Mouse (Mus musculus) neural tube, embryonic 13.5 days (tissue): Measurements from ENCODE around the gene Bicra. TPM values are rescaled to one million over a fixed set of nuclear protein-coding genes. Genes with fewer than 3 reads are reported as not detected.

ENCODE experiments used
- ATAC-seq: fragments of 200-750 bp; cut with Nextera tagmentation; 2 replicates; pipeline ENCODE4 v1.8.0; 2017; ENCODE audit warnings: low read depth, mild to moderate bottlenecking, moderate TSS enrichment, moderate library complexity
- H3K27ac ChIP-seq: fragments of 300-500 bp; sonication (generic); replicated peaks from 2 replicates; pipeline ENCODE4 v1.5.1; 2015; ENCODE audit warnings: moderate library complexity, mild to moderate bottlenecking, inconsistent platforms
- H3K27me3 ChIP-seq: fragments of 300-500 bp; sonication (generic); 2 replicates; pipeline ENCODE4 v1.6.1; 2015; ENCODE audit warnings: mild to moderate bottlenecking, inconsistent platforms
- H3K36me3 ChIP-seq: fragments of 300-500 bp; sonication (generic); 2 replicates; pipeline ENCODE4 v1.6.1; 2015; ENCODE audit warnings: mild to moderate bottlenecking, inconsistent platforms
- H3K4me1 ChIP-seq: fragments of 300-500 bp; sonication (generic); replicated peaks from 2 replicates; pipeline ENCODE4 v1.6.1; 2015; ENCODE audit warnings: inconsistent platforms
- H3K4me2 ChIP-seq: fragments of 300-500 bp; sonication (generic); 2 replicates; pipeline ENCODE4 v1.6.1; 2015; ENCODE audit warnings: inconsistent platforms, mild to moderate bottlenecking, moderate library complexity
- H3K4me3 ChIP-seq: fragments of 300-500 bp; sonication (generic); 2 replicates; pipeline ENCODE4 v1.5.1; 2015; ENCODE audit warnings: mild to moderate bottlenecking, inconsistent platforms
- H3K9ac ChIP-seq: fragments of 300-500 bp; sonication (generic); 2 replicates; pipeline ENCODE4 v1.6.1; 2015; ENCODE audit warnings: moderate library complexity, mild to moderate bottlenecking, inconsistent platforms
- H3K9me3 ChIP-seq: fragments of 300-500 bp; sonication (generic); 2 replicates; pipeline ENCODE4 v1.6.1; 2016; ENCODE audit warnings: inconsistent platforms
- WGBS: fragments of 180-500 bp; shearing (Covaris S2); methylation state at CpG from one replicate; pipeline ENCODE4 v1.1.7; 2015; 5-methylcytosine and 5-hydroxymethylcytosine counted together
- polyA plus RNA-seq: library from polyadenylated mRNA; unstranded; fragments of >200 nt; fragmentation: Nextera tagmentation; extraction: Ambion mirVana; gene quantifications from 2 replicates; pipeline ENCODE4 v1.2.1, GENCODE M21; 2015

Bicra gene
- polyA plus RNA-seq, 1 experiment from 2014 or later, result 8.4 TPM

DNA sequence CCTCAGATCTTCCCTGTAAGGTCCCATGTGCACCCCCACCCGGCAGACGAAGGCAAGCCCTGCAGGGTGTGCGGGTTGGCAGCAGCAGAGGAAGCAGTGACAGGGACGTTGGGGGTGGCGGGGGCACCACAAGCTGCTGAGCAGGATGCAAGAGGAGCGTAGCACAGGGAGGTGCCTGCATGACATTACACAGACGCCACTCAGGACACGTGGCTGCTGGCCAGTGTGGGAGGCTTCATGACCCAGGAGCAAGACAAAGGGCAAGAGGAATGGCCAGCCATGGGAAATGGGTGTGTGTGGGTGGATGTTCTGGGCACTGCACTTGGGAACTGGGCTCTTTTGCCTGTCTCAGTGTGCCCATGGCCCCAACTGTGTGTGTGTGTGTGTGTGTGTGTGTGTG is 67.5 kb downstream of the Bicra start:
- H3K36me3 ChIP-seq, result peaks cover 66% of the 10 kb centered on the region
- whole genome bisulfite sequencing, result 88% methylated on average over 8 of the region's 8 CpGs
- H3K27me3 ChIP-seq, result no peaks in the 10 kb centered on the region
- H3K4me2 ChIP-seq, result no peak overlapping the region
- H3K9ac ChIP-seq, result no peak overlapping the region
- ATAC-seq, result no peak
- no peaks in the 10 kb centered on the region for H3K4me1 ChIP-seq
- no peaks in the 10 kb centered on the region for H3K9me3 ChIP-seq
- H3K27ac ChIP-seq, result no peak overlapping the region
- H3K4me3 ChIP-seq, result no peak overlapping the region

DNA sequence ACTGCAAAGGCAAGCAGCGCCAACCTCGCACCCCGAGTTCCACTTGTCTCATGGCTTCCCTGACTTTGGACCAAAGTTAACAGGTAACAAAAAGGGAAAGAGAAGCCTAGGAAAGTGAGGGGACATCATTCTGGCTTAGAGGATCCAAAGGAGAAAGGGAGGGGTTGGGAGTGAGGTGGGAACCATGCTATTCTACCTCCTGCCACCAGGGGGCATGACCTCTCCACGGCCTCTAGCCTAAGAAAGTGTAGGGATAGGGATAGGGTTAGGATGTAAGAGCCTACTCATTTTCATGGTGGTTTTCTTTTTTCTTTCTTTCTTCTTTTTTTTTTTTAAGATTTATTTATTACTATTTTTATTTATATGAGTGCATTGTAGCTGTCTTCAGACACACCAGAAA is 71.8 kb downstream of the Bicra start:
- no peak overlapping the region for H3K9ac ChIP-seq
- H3K36me3 ChIP-seq, result peaks cover 91% of the 10 kb centered on the region
- H3K4me1 ChIP-seq, result no peaks in the 10 kb centered on the region
- no peak overlapping the region for H3K27ac ChIP-seq
- H3K27me3 ChIP-seq, result no peaks in the 10 kb centered on the region
- no peak for ATAC-seq
- H3K9me3 ChIP-seq, result no peaks in the 10 kb centered on the region
- WGBS, result 84% methylated on average over 4 of the region's 4 CpGs
- H3K4me3 ChIP-seq, result no peak overlapping the region
- no peak overlapping the region for H3K4me2 ChIP-seq

DNA sequence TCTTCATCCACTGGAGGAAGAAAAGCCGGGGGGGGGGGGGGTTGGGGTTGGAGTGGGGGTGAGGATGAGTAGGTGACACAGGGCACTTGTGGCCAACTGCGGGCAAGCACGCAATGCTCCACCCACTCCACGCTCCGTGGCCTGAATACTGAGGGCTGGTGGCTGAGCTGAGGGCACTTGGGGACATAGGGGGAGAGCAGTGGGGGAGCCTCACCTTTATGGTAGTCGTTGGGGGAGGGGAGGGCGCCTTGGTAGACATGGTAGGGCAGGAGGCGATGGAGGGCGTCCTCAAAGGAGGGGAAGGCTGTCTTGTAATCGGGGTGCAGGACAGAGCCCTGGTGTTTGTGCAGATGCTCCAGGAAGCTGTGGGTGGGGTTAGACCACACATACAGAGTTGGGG is 72.3 kb downstream of the Bicra start:
- 95% methylated on average over 10 of the region's 10 CpGs for WGBS
- Histone ChIP-seq H3K4me1 (no peaks in the 10 kb centered on the region), H3K36me3 (peaks cover 91% of the 10 kb centered on the region), H3K27ac (no peak overlapping the region), H3K27me3 (no peaks in the 10 kb centered on the region), H3K9ac (no peak overlapping the region), H3K4me2 (no peak overlapping the region), H3K4me3 (no peak overlapping the region), H3K9me3 (no peaks in the 10 kb centered on the region)
- no peak for ATAC-seq

DNA sequence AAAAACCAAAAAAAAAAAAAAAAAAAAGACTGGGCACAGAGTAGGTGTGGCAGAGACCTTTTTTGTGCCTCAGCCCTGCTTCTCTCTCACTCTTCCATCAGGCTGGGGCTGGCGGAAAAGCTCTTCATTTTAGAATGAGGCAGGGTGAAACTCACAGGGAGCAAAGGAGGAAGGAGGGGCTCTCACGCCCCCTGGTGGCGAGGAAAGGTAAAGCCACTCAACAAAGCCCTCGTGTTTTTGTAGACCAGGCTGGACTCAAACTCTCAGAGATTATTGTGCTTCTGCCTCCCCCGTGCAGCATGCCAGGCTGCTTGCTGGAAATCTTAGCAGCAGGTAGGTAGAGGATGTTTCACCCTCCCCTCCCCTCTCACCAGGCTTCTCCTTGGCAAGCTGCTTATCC is 73.0 kb downstream of the Bicra start:
- no peak overlapping the region for H3K27ac ChIP-seq

DNA sequence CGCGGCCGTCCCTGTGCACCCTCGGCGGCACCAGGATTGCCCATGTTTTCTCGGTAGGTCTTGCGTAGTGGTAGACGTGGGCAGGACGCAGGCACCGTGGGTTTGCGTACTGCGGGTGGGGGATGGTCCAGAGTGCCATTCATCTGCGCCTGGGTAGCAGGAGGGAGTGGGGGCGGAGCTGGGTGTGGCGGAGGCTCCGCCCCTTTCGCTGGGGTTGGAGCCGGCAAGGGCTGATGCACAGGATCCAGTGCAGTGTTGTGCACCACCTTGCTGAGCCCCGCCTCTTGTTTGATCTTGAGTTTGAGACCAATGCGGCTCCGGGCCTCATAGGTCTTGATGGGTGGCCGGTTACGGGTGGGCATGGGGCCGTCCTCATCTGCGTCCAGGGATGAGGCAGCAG is 75.5 kb downstream of the Bicra start:
- Histone ChIP-seq H3K4me3 (no peak overlapping the region), H3K9me3 (no peaks in the 10 kb centered on the region), H3K4me1 (no peaks in the 10 kb centered on the region), H3K27me3 (no peaks in the 10 kb centered on the region), H3K4me2 (no peak overlapping the region), H3K36me3 (peaks cover 73% of the 10 kb centered on the region), H3K27ac (no peak overlapping the region), H3K9ac (no peak overlapping the region)
- ATAC-seq, result no peak
- WGBS, result 54% methylated on average over 25 of the region's 25 CpGs

More for the DNA sequence above, 73.0 kb downstream of the Bicra start:
- H3K9ac ChIP-seq, result no peak overlapping the region
- H3K36me3 ChIP-seq, result peaks cover 93% of the 10 kb centered on the region
- ATAC-seq, result no peak
- no peaks in the 10 kb centered on the region for H3K9me3 ChIP-seq
- WGBS, result 63% methylated on average over 5 of the region's 5 CpGs
- no peak overlapping the region for H3K4me3 ChIP-seq
- H3K4me1 ChIP-seq, result no peaks in the 10 kb centered on the region
- H3K27me3 ChIP-seq, result no peaks in the 10 kb centered on the region
- H3K4me2 ChIP-seq, result no peak overlapping the region

DNA sequence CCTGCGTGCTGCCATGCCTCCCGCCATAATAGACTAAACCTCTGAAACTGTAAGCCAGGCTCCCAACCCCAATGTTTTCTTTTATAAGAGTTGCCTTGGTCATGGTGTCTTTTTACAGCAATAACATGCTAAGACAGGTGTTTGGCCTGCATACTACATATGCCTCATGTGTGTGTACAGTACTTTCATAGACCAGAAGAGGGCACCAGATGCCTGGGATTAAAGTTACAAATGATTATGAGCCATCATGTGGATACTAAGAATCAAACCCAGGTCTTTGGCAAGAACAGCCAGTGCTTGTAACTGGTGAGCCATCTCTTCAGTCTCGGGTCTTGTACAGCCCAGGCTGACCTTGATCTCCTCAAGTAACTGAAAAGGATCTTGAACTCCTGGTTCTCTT is 78.0 kb downstream of the Bicra start:
- Histone ChIP-seq H3K27me3 (no peaks in the 10 kb centered on the region), H3K4me1 (no peaks in the 10 kb centered on the region), H3K4me2 (no peak overlapping the region), H3K27ac (no peak overlapping the region), H3K4me3 (no peak overlapping the region), H3K9ac (no peak overlapping the region), H3K9me3 (no peaks in the 10 kb centered on the region), H3K36me3 (peaks cover 50% of the 10 kb centered on the region)
- 91% methylated on average over 3 of the region's 3 CpGs for WGBS
- no peak for ATAC-seq

DNA sequence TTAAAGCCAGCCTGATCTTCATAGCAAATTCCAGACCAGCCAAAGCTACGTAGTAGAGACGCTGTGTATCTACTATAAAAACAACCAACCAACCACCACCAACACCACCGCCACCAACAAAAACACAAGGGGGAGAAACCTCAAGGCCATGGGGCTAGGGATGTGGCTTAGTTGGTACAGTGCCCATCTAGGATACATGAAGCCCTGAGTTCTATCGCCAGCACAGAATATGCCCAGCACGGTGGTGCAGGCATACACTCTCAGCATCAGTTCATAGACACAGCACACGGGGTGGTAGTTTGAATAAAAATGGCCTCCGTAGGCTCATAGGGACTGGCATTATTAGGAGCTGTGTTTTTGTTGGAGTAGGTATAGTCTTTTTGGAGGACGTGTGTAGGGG is 79.4 kb downstream of the Bicra start:
- Histone ChIP-seq H3K36me3 (peaks cover 37% of the 10 kb centered on the region), H3K27me3 (no peaks in the 10 kb centered on the region), H3K27ac (no peak overlapping the region), H3K4me2 (no peak overlapping the region), H3K4me3 (no peak overlapping the region), H3K9ac (no peak overlapping the region), H3K9me3 (no peaks in the 10 kb centered on the region), H3K4me1 (0 out of 2 replicates have a peak, but pooled peaks cover under 1% of the 10 kb centered on the region)
- no peak for ATAC-seq
- 87% methylated on average over 8 of the region's 8 CpGs for WGBS

DNA sequence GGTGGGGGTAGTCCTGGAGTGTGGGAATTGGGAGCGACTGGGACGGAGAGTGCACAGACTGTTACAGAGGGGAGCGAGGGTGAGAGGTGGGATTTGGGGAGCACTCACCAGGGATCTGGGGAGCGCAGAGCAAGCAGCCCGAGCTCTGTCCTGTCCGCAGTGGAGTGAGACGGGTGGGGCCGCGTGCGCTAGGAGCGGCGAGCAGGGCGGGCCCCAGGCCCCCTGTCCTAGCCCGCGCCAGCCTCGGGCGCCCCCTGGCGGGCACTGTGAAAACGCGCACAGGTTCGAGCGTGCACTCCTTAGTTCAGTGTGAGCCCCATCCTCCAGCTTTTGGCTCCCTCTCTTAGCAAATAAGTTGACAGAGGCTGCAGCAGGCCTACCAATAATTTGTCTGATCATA is 80.4 kb downstream of the Bicra start, which contains the start of gene Ehd2:
Gene Ehd2, minus strand, starts transcription at position 256 of the 400 bp plus-strand sequence.
- under 1% methylated on average over 22 of the region's 22 CpGs for WGBS
- Histone ChIP-seq H3K4me1 (peaks cover 11% of the 10 kb centered on the region), H3K27ac (no peak within 1 kb of the TSS), H3K27me3 (no peaks in the 10 kb centered on the region), H3K36me3 (peaks cover 27% of the 10 kb centered on the region), H3K9ac (peak within 1 kb of the TSS; percentile 43; the same call in 1 of the 2 replicates), H3K4me2 (peak within 1 kb of the TSS; percentile 50), H3K9me3 (no peaks in the 10 kb centered on the region), H3K4me3 (peak within 1 kb of the TSS; percentile 33)
- ATAC-seq, result peak; percentile 70; the same call in 1 of the 2 replicates

DNA sequence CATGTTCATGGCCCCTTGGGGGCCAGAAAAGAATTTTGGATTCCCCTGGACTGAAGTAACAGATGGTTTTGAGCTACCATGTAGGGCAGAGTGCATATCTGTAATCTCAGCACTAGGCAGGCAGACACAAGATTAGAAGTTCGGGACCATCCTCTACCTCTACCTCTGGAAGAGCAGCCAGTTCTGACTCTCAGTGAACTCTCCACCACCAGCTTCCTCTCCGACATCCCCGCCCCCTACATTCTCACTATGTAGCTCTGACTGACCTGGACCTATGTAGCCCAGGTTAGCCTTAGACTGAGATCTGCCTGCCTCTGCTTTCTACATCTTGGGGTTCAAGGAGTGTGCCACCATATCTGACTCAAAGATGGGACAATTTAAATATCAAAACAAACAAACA is 81.2 kb downstream of the Bicra start:
- H3K36me3 ChIP-seq, result peaks cover 19% of the 10 kb centered on the region
- no peak for ATAC-seq
- H3K27ac ChIP-seq, result no peak overlapping the region
- WGBS, result 76% methylated on average over 3 of the region's 3 CpGs
- peaks cover 19% of the 10 kb centered on the region for H3K4me1 ChIP-seq
- no peaks in the 10 kb centered on the region for H3K9me3 ChIP-seq
- H3K27me3 ChIP-seq, result no peaks in the 10 kb centered on the region
- no peak overlapping the region for H3K9ac ChIP-seq
- H3K4me3 ChIP-seq, result 0 out of 2 replicates have a peak overlapping the region, but pooled peaks have one; percentile 33
- peak overlapping the region; percentile 50 for H3K4me2 ChIP-seq

DNA sequence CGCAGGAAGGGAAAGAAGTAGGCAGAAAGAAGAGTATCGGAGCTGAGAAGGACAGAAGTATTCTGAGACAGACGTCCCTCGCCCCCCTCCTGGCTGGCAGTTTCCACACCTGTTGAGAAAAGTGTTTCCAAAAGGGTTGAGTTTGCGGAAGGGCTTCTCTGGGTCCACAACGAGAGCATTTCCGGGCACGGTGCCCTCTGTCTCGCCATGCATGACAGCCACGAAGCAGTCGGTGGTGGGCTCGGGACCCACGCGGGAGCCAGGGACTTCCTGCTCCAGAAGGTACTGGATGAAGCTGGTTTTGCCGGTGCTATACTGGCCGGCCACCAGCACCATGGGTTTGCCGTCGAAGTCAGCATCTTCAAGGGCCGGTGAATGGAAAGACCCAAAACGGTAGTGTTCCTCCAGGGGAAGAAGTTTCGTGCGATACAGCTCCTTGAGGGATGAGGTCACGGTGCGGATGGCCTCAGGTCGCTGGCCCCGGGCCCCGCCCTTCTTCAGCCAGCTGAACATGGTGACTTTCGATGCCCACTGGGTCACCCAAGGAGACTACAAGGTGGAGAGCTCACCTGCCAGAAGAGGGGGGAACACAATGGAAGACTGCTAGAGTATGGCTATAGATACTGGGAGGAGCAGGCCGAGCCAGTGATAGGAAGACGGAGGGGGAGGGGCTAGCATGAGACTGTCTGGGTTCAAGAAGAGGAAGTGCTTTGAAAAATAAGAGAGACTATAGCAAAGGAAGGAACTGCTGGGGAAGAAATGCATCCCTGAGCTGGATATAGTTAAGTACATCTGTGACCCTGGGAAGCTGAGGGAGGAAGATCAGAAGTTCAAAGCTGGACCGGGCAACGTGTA is 83.7 kb downstream of the Bicra start:
- H3K9me3 ChIP-seq, result no peaks in the 10 kb centered on the region
- no peak for ATAC-seq
- H3K4me3 ChIP-seq, result no peak overlapping the region
- H3K9ac ChIP-seq, result no peak overlapping the region
- no peak overlapping the region for H3K4me2 ChIP-seq
- no peaks in the 10 kb centered on the region for H3K27me3 ChIP-seq
- H3K4me1 ChIP-seq, result peaks cover 28% of the 10 kb centered on the region
- no peak overlapping the region for H3K27ac ChIP-seq
- WGBS, result 85% methylated on average over 32 of the region's 32 CpGs
- H3K36me3 ChIP-seq, result no peaks in the 10 kb centered on the region

DNA sequence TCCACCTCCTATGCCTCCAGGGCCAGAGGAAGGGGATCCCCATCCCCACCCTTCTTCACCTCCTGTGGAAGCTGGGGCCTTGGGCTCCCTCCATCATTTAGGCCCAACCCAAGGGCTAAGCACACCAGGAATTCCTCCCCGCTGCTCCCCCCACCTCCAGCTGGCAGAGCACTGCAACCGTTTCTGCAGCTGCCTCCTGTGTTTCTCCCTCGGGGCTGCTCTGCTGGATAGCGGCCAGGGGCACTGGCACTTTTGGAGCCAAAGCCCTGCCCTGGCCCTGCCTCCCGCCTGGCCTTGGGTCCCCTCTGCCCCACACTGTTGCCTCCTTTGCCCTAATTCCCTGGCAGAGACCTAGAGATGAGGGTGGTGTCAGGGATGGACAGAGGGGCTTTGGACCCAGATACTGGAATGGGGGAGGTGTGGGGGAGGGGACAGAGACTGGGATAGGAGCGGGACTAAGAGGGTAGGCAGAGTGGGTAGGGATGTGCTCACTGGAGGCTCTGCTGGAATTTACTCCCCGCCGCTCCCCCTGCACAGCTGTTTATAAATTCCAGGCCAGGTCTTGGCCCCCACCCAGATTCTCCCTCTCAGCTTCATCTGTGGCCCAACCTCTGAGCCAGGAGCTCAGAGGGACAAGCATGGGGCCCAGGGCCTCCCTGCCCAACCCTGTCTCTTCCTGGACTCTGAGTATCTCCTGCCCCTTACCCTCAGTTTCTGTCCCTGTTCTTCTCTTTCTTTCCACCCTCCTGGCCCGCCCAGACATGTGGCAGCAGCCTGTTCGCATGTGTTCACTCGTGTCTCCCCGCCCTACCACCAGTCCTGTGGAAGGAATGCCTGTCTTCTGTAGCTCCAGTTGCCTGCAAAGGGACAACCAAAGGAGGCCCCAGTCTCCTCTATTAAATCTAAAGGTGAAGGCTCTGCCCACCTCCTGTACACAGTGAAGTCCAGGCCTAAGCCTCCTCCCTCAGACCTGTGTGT is 85.1 kb downstream of the Bicra start:
- H3K9me3 ChIP-seq, result no peaks in the 10 kb centered on the region
- WGBS, result 44% methylated on average over 12 of the region's 12 CpGs
- peaks cover under 1% of the 10 kb centered on the region; the same call in 1 of the 2 replicates for H3K36me3 ChIP-seq
- H3K4me3 ChIP-seq, result no peak overlapping the region
- ATAC-seq, result peak; percentile 20
- H3K4me1 ChIP-seq, result peaks cover 28% of the 10 kb centered on the region
- peak overlapping the region; percentile 40; the same call in 1 of the 2 replicates for H3K27ac ChIP-seq
- H3K4me2 ChIP-seq, result peak overlapping the region; percentile 6; the same call in 1 of the 2 replicates
- 0 out of 2 replicates have a peak overlapping the region, but pooled peaks have one; percentile 18 for H3K9ac ChIP-seq
- no peaks in the 10 kb centered on the region for H3K27me3 ChIP-seq

DNA sequence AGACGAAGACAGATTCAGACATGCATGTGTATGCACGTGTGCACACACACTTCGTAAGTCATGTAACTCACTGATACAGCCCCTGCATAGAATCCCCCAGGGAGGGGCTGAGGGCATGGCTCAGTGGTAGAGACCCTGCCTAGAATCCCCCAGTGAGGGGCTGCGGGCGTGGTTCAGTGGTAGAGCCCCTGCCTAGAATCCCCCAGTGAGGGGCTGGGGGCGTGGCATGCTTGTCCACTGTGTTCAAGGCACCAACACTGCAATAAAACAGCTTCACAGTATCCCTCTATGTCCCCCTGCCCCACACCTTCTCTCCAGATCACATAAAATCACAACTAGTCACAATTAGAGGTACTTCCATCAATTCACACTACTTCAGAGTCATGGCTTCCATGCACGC is 85.9 kb downstream of the Bicra start:
- Histone ChIP-seq H3K27ac (no peak overlapping the region), H3K4me3 (no peak overlapping the region), H3K27me3 (no peaks in the 10 kb centered on the region), H3K4me1 (peaks cover 28% of the 10 kb centered on the region), H3K4me2 (no peak overlapping the region), H3K36me3 (peaks cover 5% of the 10 kb centered on the region; the same call in 1 of the 2 replicates), H3K9ac (no peak overlapping the region), H3K9me3 (no peaks in the 10 kb centered on the region)
- 88% methylated on average over 7 of the region's 7 CpGs for WGBS
- no peak; the same call in 1 of the 2 replicates for ATAC-seq
